Mouse (Mus musculus) heart, embryonic 14.5 days (tissue): ENCODE measurements at regions not wholly inside any gene's neighbourhood (a gene's known extent, or its start where the extent isn't known, plus 50 kb on each side); places are given as distances from the start of the nearest gene placed in this dataset.
A peak's percentile ranks its signal among the peaks of the same experiment; 100 is the strongest.

Experiments used
- ATAC-seq: fragments of 200-750 bp; cut with Nextera tagmentation; 2 replicates; pipeline ENCODE4 v1.8.0; 2017; ENCODE audit warnings: low read depth, moderate TSS enrichment; ENCODE audit not compliant: insufficient number of reproducible peaks, insufficient read depth, low FRiP score
- H3K27ac ChIP-seq, 2 experiments: fragments of 200-500 bp in 1 of 2; fragments of 300-500 bp in 1 of 2; sonication (generic) in 1 of 2; replicated peaks in 1 of 2; 2 replicates each; pipeline ENCODE4 v1.5.1; 2012 to 2014; ENCODE audit warnings: low read depth in 2 of 2, low read length in 2 of 2, control low read depth in 1 of 2, mild to moderate bottlenecking in 1 of 2, mixed read lengths in 1 of 2; ENCODE audit not compliant: control insufficient read depth in 1 of 2, insufficient read depth in 1 of 2
- H3K27me3 ChIP-seq: fragments of 300-500 bp; sonication (generic); 2 replicates; pipeline ENCODE4 v1.6.1; 2014; ENCODE audit warnings: mild to moderate bottlenecking, low read length, control low read depth; ENCODE audit not compliant: control insufficient read depth, insufficient read depth
- H3K36me3 ChIP-seq: fragments of 300-500 bp; sonication (generic); 2 replicates; pipeline ENCODE4 v1.6.1; 2014; ENCODE audit warnings: mild to moderate bottlenecking, control low read depth, low read length, mixed read lengths; ENCODE audit not compliant: control insufficient read depth, insufficient read depth
- H3K4me1 ChIP-seq, 2 experiments: fragments of 200-500 bp in 1 of 2; fragments of 300-500 bp in 1 of 2; sonication (generic) in 1 of 2; 2 replicates each; pipeline ENCODE4 v1.6.1; 2012 to 2014; ENCODE audit warnings: low read length in 2 of 2, control low read depth in 1 of 2, mixed read lengths in 1 of 2; ENCODE audit not compliant: control insufficient read depth in 2 of 2, insufficient read depth in 2 of 2
- H3K4me2 ChIP-seq: fragments of 300-500 bp; sonication (generic); 2 replicates; pipeline ENCODE4 v1.6.1; 2014; ENCODE audit warnings: mild to moderate bottlenecking, low read length
- H3K4me3 ChIP-seq, 2 experiments: fragments of 200-500 bp in 1 of 2; fragments of 300-500 bp in 1 of 2; sonication (generic) in 1 of 2; 2 replicates each; pipeline ENCODE4 v1.5.1; 2012 to 2014; ENCODE audit warnings: low read length in 2 of 2, mild to moderate bottlenecking in 2 of 2, control low read depth in 1 of 2, low read depth in 1 of 2, moderate library complexity in 1 of 2; ENCODE audit not compliant: control insufficient read depth in 1 of 2, insufficient read depth in 1 of 2
- H3K9ac ChIP-seq: fragments of 300-500 bp; sonication (generic); 2 replicates; pipeline ENCODE4 v1.6.1; 2014; ENCODE audit warnings: mild to moderate bottlenecking, low read length
- H3K9me3 ChIP-seq: fragments of 300-500 bp; sonication (generic); 2 replicates; pipeline ENCODE4 v1.6.1; 2016; ENCODE audit warnings: low read length, control low read depth; ENCODE audit not compliant: control insufficient read depth
- WGBS: fragments of 180-500 bp; shearing (Covaris S2); extraction: QIAGEN DNeasy Blood & Tissue Kit; methylation state at CpG from one replicate; pipeline ENCODE4 v1.1.7; 2014; 5-methylcytosine and 5-hydroxymethylcytosine counted together

- H3K9ac ChIP-seq = no peak overlapping the region
- H3K9me3 ChIP-seq = no peaks in the 10 kb centered on the region
- H3K27ac ChIP-seq = no peak overlapping the region
- 41% methylated on average over 5 of the region's 5 CpGs for WGBS
- ATAC-seq = no peak
- H3K27me3 ChIP-seq = no peaks in the 10 kb centered on the region
- no peaks in the 10 kb centered on the region for H3K4me1 ChIP-seq
- H3K36me3 ChIP-seq = no peaks in the 10 kb centered on the region
- H3K4me3 ChIP-seq = no peak overlapping the region
- peak overlapping the region; percentile 14; the same call in 1 of the 2 replicates for H3K4me2 ChIP-seq
These were observed 841.0 kb upstream of the Ptprd start for GRCm38 (mm10) chr4:79052723-79053122.
